Mouse (Mus musculus) CD4-positive, CD25-positive, alpha-beta regulatory T cell, adult 4 months (primary cell): ENCODE measurements around the gene Doc2g. TPM values are rescaled to one million over a fixed set of nuclear protein-coding genes. Genes with fewer than 3 reads are reported as not detected.
"Not testable (repeated sequence)": the region's sequence is repeated elsewhere in the genome, so short reads cannot be mapped to it uniquely, and the experiment has no call there.

ENCODE experiments used
- ATAC-seq: one replicate; pipeline ENCODE4 v1.8.0; 2017
- polyA plus RNA-seq, 2 experiments: library from polyadenylated mRNA; unstranded; fragments of 100-300 nt; shearing (Covaris generic); gene quantifications; one replicate each; pipeline ENCODE4 v1.2.1; 2017

The Doc2g gene
- polyA plus RNA-seq, 2 experiments from 2014 or later = 1.1 to 2.1 TPM

DNA sequence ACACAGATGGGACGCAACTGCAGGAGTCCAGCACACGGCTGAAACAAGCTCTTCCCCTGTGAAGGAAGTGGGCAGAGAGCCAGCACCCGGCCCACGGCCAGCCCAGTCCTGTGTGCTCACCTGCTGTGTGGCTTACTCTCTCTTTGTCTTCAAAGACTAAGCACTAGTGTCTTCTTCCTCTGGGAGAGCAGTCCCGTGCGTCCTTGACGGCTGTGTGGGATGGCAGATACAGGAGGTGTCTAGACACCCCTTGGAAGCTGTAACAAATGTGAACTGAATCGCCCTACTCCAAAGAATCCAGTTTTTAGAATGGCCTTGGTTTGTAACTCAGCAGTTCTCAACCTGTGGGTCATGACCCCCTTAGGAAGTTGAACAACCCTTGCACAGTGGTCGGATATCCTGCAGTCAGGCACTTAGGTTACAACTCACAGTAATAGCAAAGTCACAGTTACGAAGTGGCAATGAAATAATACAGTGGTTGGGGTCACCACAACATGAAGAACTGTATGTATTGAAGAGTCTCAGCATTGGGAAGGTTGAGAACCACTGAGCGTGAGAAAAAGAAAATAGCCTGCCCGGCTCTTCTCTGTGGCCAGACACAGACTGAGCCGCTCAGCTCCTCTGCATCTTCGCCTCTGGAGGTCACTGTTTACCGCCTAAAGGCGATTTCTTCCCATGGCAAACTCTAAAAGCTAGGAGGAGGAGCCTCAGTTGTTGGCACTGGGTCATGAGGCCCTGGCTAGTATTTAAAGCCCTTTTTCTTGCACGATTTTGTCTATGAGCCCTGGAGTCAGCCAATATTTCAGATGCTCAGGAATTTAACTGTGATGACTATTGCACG, 15.8 kb downstream of the Doc2g start:
- peak; percentile 70 for ATAC-seq

DNA sequence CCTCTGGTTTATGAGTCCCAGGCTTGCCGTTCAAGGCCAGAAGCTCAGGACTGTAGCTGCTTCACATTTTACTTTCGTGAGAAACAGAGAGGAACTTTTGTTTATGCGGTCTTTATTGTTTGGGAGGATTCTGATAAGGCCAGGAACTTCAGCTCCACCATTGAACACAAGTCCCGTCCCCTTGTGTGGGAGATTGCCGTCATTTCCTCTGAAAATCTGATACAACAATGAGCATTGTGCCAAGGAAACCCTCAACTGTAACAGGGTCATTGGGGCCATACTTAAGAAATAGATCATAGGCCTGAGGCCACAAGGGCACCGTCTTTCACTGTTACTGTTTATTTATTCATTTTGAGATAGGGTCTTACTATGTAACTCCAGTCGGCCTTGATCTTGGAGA, 20.1 kb downstream of the Doc2g start:
- ATAC-seq = no peak

DNA sequence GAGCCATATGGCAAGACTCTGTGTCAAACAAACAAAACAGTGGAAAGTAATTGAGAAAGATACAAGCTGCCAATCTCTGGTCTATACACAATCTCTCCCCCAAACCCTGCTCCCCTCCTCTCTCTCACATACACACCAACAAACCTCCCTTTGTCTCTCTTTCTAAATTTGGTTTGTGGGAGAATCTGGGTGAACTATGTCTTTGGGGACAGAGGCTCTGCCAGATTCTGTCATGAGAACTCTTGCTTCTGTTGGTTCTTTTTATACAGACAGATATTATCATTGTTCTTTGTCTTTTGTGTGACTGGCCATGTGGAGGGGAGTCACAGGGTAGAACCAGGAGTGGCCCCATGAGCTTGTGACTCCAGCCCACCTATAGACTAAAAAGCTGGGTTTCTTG, 24.5 kb downstream of the Doc2g start:
- ATAC-seq = no peak

DNA sequence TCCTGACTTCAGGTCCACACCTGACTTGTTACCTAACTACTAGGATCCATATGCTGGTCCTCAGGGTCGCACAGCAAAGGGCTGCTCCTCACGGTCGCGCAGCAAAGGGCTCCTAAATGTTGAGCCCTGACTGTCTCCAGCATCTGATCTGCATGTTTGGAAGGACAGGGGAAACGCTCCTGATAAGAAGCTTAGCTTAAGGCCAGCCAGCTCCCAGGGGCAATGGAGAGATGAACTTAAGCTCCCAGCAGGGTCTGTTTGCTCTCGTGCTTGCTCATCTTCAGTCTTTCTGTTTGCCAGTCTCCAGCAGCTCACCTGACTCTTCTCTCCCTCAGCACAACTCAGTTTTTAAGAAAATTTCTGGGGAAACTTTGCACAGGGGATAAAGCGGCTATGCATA, 29.6 kb downstream of the Doc2g start:
- no peak for ATAC-seq

DNA sequence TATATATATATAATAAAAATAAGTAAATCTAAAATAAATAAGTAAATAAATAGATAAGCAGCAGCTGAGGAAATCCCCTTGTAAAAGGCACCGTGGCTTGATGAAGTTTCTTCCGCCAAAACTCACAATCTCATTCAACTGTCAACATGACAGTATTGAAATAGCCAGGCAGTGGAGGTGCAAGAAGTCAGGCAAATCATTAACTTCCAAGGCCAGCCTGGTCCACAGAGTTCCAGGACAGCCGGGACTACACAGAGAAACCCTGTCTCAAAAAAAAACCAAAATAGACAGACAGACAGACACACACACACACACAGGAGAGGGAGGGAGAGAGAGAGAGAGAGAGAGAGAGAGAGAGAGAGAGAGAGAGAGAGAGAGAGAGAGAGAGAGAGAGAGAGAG, 30.2 kb downstream of the Doc2g start:
- ATAC-seq = no peak

DNA sequence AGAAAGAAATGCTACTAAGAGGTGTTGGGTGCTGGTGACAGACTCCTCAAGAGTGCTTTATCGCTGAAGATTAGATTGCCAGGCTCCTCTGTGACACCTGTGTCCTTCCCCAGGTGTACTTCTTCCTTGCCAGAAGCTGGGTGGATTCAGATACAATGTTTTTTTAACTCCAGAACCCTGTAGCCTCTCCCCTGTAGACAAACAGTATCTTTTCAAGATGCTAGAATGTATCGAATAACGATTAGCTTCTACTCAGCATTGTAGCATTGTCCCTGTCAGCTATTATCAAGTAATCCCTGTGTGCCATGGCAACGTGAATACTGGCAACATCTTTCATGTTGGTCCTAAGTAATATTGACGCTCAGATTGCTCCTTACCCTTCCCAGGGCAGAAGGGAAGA, 30.6 kb downstream of the Doc2g start:
- ATAC-seq = no peak

DNA sequence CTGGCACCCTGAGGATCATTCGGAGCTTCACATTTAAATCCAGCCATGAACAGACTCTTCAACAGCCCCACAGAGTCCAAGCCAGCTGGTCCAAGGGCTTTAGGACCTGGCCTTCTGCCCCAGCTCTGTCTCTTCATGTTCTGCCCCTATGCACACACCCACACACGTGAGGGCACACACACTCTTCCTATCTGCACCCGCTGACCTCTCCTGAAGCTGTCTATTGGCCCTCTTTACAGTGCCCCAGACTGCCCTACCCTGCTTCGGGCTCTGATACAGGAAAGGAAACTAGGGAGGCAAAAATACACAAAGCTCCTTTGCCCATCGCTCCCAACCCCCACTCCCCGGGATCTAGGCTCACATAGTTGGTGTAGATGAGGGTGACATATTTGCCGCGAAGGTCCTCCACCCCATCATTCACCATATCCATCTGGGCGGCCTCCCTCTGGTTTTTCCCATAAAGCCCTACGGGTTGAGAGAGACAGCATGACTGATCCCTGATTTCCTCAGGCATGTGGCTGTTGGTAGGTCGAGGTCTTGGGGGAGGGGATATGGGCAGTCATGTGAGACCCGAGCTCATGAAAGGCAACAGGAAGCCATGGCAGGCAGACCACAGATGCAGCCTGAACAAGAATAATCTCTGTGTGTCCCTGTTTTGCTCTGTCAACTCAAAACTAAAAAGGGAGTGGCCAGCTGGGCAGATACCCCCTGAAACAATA, 33.4 kb downstream of the Doc2g start:
- ATAC-seq = no peak

DNA sequence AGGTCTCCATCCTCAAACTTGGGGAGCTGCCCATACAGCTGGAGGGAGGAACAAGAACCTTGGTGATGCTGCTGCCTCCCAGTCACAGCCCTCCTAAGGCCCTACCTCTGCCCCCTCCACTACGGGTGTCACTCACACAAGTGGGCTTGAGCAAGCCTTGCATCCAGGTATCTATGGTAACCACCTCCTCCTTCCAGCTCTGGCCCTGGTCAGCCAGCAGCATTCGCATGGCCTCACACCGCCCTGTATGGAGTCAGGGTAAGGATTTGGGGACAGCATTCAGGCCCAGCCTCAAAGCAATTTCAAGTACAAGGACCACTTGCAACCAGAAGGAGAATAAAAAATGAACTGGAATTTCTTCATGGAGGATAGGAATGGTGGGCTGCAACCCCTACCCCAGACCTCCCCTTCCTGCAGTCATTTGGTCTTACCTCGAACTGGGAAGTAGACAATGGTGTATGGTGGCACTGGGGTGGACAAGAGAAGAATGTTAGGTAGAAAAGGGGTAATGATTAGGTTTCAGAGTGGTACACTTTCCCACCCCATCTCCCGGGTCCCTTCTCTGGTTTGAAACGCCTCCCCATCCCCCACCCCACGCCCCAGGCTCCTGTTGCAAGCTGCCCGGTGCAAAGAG, 34.2 kb downstream of the Doc2g start:
- not testable (repeated sequence) for ATAC-seq

DNA sequence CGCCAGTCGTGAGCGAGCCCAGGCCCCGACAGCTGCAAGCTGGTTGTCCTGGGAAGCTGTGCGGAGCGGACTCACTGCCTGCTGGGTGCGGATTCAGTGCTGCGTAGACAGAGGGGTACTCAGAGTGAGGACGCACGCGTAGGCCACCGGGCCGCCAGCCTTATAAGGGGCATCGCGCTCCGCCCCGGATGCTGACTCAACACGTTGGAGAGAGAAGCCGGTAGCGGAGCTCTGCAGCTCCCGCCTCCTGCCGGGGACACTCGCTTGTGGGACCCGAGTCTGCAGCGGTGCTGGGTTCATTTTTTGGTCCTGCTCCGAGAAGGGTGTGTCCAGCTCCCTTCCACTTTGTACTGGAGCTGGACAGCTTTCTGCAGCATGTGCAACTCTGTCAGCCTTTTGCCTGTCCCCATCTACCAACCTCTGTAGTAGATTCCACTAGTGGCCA, 34.7 kb downstream of the Doc2g start, which contains the start of gene Gstp1:
TSS of gene Gstp1 (minus strand) at position 198 of the 445 bp plus-strand sequence.
- peak; percentile 98 for ATAC-seq

DNA sequence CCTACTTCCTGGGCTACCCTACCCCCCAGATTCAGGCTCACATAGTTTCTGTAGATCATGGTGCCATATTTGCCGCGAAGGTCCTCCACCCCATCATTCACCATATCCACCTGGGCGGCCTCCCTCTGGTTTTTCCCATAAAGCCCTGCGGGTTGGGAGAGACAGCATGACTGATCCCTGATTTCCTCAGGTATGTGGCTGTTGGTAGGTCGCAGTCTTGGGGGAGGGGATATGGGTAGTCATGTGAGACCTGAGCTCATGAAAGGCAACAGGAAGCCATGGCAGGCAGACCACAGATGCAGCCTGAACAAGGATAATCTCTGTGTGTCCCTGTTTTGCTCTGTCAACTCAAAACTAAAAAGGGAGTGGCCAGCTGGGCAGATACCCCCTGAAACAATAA, 37.8 kb downstream of the Doc2g start:
- not testable (repeated sequence) for ATAC-seq

DNA sequence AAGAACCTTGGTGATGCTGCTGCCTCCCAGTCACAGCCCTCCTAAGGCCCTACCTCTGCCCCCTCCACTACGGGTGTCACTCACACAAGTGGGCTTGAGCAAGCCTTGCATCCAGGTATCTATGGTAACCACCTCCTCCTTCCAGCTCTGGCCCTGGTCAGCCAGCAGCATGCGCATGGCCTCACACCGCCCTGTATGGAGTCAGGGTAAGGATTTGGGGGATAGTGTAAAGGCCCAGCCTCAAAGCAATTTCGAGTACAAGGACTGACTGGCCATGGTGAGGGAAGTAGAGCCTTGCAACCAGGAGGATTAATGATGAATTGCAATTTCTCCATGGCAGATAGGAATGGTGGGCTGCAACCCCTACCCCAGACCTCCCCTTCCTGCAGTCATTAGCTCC, 38.4 kb downstream of the Doc2g start:
- not testable (repeated sequence) for ATAC-seq

DNA sequence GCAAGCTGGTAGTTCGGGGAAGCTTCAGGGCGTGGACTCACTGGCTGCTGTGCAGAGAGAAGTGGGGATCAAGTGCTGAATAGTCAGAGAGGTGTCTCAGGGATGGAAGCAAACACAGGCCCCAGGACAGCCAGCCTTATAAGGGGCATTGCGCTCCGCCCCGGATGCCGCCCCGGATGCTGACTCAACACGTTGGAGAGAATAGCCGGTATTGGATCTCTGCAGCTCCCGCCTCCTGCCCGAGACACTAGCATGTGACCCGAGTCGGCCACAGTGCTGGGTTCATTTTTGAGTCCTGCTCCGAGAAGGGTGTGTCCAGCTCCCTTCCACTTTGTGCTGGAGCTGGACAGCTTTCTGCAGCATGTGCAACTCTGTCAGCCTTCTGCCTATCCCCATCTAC, 39.0 kb downstream of the Doc2g start:
- no peak for ATAC-seq

DNA sequence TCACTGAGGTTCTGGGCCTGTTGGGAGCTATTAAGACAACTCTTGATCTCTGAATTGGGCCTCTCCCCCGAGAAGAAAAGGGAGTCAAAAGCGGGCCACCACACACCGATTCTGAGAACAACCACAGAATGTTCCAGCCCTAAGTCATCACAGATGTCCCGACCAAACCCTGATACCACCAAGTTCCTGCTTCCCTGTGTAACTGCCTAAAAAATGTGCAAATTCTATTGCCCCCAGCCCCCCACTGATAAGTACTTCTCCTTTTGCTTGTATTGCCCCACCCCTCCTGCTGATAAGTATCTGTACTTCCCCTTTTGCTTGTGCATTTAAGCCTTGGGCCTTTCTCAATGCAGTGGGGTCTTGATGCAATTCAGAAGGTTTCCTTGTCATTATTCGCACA, 41.0 kb downstream of the Doc2g start:
- not testable (repeated sequence) for ATAC-seq

DNA sequence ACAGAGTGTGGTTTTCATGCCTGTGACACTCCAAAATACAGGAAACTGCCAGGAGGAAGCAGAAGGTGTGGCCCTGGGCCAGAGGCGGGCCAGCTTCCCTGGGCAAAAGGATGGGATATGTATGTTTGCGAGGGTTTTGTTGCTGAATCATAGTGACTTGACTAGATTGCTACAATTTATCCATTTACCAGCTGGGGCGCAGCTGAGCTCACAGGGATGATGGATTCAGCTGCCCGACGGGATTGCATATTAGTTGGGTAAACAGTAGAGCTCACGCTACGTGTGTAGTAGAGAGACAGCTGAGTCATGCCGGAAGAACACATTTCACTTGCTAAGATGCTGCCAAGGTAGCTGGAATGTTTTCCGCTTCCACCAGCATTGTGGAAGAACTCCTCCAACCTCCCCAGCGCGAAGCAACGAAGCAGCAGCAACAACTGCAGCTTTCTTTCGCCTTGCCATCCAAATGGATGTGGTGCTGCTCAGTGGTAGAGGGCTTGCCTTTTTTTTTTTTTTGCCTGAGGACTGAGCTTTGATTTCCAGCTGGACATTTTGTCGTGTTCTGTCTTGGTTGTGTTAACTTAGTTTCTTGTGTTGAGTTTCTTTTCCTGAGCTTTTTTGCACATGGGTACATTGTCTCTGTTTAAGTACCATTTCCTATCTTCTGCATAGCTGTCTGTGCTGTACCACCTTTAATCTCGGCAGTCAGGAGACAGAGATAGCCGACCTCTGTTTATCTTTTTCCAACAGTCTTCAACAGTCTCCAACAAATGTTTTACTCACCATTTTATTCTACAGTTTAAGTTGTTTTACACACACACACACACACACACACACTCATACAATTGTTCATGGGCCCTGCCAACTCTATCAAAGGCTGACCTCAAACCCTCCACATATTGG, 43.1 kb downstream of the Doc2g start, which contains the start of gene Gstp2:
TSS of gene Gstp2 (minus strand) at position 58 of the 900 bp plus-strand sequence.
- no peak for ATAC-seq

DNA sequence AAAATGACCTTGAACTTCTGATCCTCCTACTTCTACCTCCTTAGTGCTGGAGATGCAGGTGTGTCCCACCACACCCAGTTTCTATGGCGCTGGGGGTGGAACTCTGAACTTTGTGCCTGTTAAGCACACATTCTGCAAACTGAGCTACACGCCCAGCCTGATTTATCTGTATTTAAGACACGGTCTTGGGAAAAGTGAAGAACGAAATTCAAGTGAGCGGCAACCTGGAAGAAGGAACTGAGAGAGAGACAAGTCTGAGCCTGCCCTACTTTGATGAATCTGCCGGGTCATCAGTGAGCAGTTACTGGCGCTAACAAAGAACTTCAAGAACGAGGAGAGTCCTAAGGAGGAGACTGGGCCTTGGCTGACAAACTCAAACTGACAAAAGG, 43.7 kb downstream of the Doc2g start:
- ATAC-seq = no peak

DNA sequence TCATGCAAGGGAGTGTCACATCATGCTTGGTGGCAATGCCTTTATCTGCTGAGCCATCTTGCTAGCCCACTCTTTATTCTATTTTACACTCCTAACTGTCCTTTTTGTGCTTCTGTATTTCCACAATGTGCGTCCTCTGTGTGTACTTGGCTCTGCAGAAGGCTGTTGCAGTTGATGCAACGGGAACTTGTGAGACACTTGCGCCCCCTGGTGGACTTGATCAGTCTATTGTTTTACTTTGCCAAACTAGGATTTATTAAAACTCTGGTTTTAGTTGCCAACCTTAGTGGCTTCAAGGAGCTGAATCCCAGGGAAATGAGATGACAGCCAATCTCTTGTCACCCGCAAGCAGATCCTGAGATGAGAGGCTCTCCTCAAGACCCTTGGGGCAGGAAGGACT, 44.7 kb downstream of the Doc2g start:
- ATAC-seq = no peak

DNA sequence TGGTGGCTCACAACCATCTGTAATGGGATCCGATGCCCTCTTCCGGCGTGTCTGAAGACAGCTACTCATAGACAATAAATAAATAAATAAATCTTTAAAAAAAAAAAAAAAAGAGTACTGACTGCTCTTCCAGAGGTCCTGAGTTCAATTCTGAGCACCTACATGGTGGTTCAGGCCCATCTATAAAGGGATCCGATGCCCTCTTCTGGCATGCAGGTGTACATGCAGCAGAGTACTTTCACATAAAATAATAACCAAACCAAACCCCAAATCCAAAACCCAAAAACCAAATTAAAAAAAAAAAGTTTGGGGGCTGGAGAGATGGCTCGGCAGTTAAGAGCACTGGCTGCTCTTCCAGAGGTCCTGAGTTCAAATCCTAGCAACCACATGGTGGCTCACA, 46.0 kb downstream of the Doc2g start:
- ATAC-seq = not testable (repeated sequence)

DNA sequence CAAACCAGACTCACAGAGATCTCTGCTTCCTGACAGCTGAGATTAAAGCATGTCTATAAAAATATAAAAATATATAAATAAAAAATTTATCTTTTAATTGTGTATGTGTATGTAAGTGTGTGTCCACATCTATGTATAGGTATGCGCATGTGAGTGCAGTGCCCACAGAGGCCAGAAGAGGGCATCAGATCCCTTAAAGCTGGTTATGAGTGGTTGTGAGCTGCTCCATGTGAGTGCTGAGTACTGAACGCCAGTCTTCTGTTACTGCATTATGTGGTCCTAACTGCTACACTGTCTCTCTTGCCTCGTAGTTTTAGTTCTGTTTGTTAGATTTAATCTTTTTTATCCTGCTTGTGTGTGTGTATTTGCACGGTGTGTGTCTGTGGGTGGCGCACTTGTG, 47.9 kb downstream of the Doc2g start:
- no peak for ATAC-seq

DNA sequence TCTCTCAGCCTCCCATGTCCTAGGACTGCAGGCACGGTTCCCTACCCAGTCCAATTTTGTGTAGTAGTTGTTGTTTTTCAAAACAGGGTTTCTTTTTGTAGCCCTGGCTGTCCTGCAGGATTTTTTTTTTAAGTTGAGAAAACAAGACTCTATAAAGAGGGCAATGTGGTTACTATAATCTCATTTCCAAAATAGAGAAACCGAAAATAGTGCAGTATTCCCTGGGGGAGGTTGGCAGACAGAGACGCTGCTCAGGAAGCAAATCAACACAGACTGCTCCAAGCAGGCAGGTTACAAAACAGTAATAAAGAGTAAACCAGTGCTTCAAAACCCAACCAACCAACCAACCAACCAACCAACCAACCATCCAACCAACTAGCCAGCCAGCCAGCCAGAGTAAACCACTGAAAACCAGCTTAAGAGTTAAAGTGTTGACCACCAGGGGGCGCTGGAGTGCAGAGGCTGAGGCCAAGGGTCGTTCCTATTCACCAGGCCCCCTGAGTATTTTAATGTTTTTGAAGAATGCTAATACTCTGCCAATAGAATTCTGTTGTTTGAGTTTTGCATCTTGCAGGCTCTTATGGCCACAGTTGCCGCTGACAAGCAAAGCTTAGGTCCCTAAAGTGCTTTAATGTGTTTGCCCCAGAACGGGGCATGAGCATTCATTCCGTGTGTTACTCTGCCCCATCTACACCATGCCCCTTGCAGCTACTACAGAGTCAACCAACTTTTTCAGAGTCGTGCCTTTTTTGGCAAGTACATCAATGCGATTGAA, 48.8 kb downstream of the Doc2g start:
- peak; percentile 74 for ATAC-seq

DNA sequence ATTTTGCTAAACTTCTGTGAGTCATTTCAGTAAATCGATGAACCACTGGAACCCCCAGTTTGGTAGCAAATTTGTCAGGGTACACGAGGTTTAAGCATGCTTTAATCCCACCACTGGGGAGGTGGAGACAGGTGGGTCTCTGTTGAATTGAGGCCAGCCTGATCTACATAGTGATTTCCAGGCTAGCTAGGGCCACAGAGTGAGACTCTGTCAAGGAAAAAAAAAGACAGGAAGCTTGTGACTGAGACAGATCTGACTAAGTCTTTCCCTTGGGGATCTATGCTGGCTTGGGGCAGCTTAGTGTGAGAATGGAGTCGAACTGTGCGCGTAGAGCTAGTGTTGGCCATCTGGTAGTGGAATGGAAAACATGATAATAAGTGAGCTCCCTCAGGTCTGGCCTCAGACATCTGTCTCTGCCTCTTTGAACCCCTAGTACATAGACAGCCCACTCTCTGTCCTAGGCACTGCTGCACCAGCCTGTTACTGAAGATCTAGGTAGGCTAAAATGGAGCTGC, 49.5 kb downstream of the Doc2g start:
- peak; percentile 60 for ATAC-seq

DNA sequence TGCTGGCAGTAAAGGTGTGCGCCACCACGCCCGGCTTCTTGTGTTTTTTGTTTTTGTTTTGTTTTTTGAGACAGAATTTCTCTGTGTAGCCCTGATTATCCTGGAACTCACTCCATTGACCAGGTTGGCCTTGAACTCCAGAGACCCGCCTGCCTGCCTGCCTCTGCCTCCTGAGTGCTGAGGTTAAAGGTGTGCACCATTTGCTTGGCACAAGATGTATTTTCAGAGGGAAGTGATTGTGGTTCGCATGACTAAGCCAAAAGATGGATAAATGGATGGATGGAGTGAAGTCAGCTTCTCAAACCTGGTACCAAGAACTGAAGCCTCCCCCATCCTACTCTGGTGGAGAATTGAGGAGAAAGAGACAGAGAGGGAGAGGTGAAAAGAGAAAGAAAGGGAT, 51.5 kb downstream of the Doc2g start:
- no peak for ATAC-seq
